Mouse (Mus musculus): ENCODE results near the gene Rps6kc1. TPM values are rescaled to one million over a fixed set of nuclear protein-coding genes. Genes with fewer than 3 reads are reported as not detected.

Rps6kc1 gene
- polyA plus RNA-seq, 1 experiment from 2014 or later: 26.5 TPM

- WGBS: 83% methylated on average over 5 of the region's 5 CpGs
- no peak for ATAC-seq (ENCODE audit: low FRiP score)
- H3K4me2 ChIP-seq: no peak overlapping the region
Observed at GRCm38 (mm10) chr1:190662736-190663135, 248.8 kb downstream of the Rps6kc1 start.

GRCm38 (mm10) chr1:190661764-190662163 lies 249.8 kb downstream of the Rps6kc1 start:
- ATAC-seq (ENCODE audit: low FRiP score): no peak
- Histone ChIP-seq H3K36me3 (no peaks in the 10 kb centered on the region), H3K4me2 (no peak overlapping the region), H3K27ac (replicated peaks) (no peak overlapping the region), H3K4me1 (peaks cover 14% of the 10 kb centered on the region; the same call in 1 of the 2 replicates), H3K9ac (replicated peaks) (no peak overlapping the region), H3K4me3 (replicated peaks) (no peak overlapping the region), H3K9me3 (replicated peaks) (no peaks in the 10 kb centered on the region), H3K27me3 (replicated peaks) (no peaks in the 10 kb centered on the region)
- WGBS: 45% methylated on average over 4 of the region's 4 CpGs

More at GRCm38 (mm10) chr1:190662736-190663135, 248.8 kb downstream of the Rps6kc1 start:
- H3K27ac ChIP-seq (replicated peaks): no peak overlapping the region
- H3K4me3 ChIP-seq (replicated peaks): no peak overlapping the region
- H3K27me3 ChIP-seq (replicated peaks): no peaks in the 10 kb centered on the region
- no peaks in the 10 kb centered on the region for H3K36me3 ChIP-seq
- no peaks in the 10 kb centered on the region for H3K9me3 ChIP-seq (replicated peaks)
- peaks cover 14% of the 10 kb centered on the region; the same call in 1 of the 2 replicates for H3K4me1 ChIP-seq
- no peak overlapping the region for H3K9ac ChIP-seq (replicated peaks)

GRCm38 (mm10) chr1:190661249-190661648 lies 250.3 kb downstream of the Rps6kc1 start:
- Histone ChIP-seq H3K4me1 (peaks cover 14% of the 10 kb centered on the region; the same call in 1 of the 2 replicates), H3K36me3 (no peaks in the 10 kb centered on the region), H3K27ac (replicated peaks) (no peak overlapping the region), H3K4me2 (no peak overlapping the region), H3K9me3 (replicated peaks) (no peaks in the 10 kb centered on the region), H3K27me3 (replicated peaks) (no peaks in the 10 kb centered on the region; the same call in 1 of the 2 replicates), H3K4me3 (replicated peaks) (no peak overlapping the region), H3K9ac (replicated peaks) (no peak overlapping the region)
- 37% methylated on average over 15 of the region's 15 CpGs for WGBS
- no peak for ATAC-seq (ENCODE audit: low FRiP score)

- H3K4me2 ChIP-seq: no peak overlapping the region
- no peaks in the 10 kb centered on the region; the same call in 1 of the 2 replicates for H3K27me3 ChIP-seq (replicated peaks)
- no peak overlapping the region for H3K9ac ChIP-seq (replicated peaks)
- ATAC-seq (ENCODE audit: low FRiP score): no peak
- 69% methylated on average over 17 of the region's 17 CpGs for WGBS
- peaks cover 23% of the 10 kb centered on the region for H3K4me1 ChIP-seq
- H3K4me3 ChIP-seq (replicated peaks): no peak overlapping the region
- no peaks in the 10 kb centered on the region for H3K9me3 ChIP-seq (replicated peaks)
- no peaks in the 10 kb centered on the region for H3K36me3 ChIP-seq
- no peak overlapping the region for H3K27ac ChIP-seq (replicated peaks)
Observed at GRCm38 (mm10) chr1:190659722-190660502, 251.7 kb downstream of the Rps6kc1 start.

- no peaks in the 10 kb centered on the region for H3K36me3 ChIP-seq
- no peak for ATAC-seq (ENCODE audit: low FRiP score)
- peaks cover 34% of the 10 kb centered on the region for H3K4me1 ChIP-seq
- no peaks in the 10 kb centered on the region for H3K9me3 ChIP-seq (replicated peaks)
- no peak overlapping the region for H3K9ac ChIP-seq (replicated peaks)
- H3K27me3 ChIP-seq (replicated peaks): no peaks in the 10 kb centered on the region; the same call in 1 of the 2 replicates
- H3K27ac ChIP-seq (replicated peaks): no peak overlapping the region
- H3K4me3 ChIP-seq (replicated peaks): no peak overlapping the region
- WGBS: 96% methylated on average over 13 of the region's 13 CpGs
- no peak overlapping the region for H3K4me2 ChIP-seq
Observed at GRCm38 (mm10) chr1:190658266-190658665, 253.3 kb downstream of the Rps6kc1 start.

- H3K4me1 ChIP-seq: peaks cover 28% of the 10 kb centered on the region
- H3K27ac ChIP-seq (replicated peaks): no peak overlapping the region
- 56% methylated on average over 9 of the region's 9 CpGs for WGBS
- H3K4me3 ChIP-seq (replicated peaks): no peak overlapping the region
- no peaks in the 10 kb centered on the region; the same call in 1 of the 2 replicates for H3K27me3 ChIP-seq (replicated peaks)
- no peaks in the 10 kb centered on the region for H3K36me3 ChIP-seq
- H3K4me2 ChIP-seq: no peak overlapping the region
- no peak overlapping the region for H3K9ac ChIP-seq (replicated peaks)
- no peak for ATAC-seq (ENCODE audit: low FRiP score)
- no peaks in the 10 kb centered on the region for H3K9me3 ChIP-seq (replicated peaks)
Observed at GRCm38 (mm10) chr1:190656089-190656488, 255.5 kb downstream of the Rps6kc1 start.

- Histone ChIP-seq H3K9ac (replicated peaks) (no peak overlapping the region), H3K4me1 (peaks cover 25% of the 10 kb centered on the region), H3K4me2 (no peak overlapping the region), H3K9me3 (replicated peaks) (no peaks in the 10 kb centered on the region), H3K4me3 (replicated peaks) (no peak overlapping the region), H3K27me3 (replicated peaks) (no peaks in the 10 kb centered on the region; the same call in 1 of the 2 replicates), H3K36me3 (no peaks in the 10 kb centered on the region), H3K27ac (replicated peaks) (no peak overlapping the region)
- no peak for ATAC-seq (ENCODE audit: low FRiP score)
- WGBS: 76% methylated on average over 7 of the region's 7 CpGs
Observed at GRCm38 (mm10) chr1:190655651-190656050, 255.9 kb downstream of the Rps6kc1 start.

GRCm38 (mm10) chr1:190655081-190655480 lies 256.5 kb downstream of the Rps6kc1 start:
- H3K36me3 ChIP-seq: no peaks in the 10 kb centered on the region
- no peak overlapping the region for H3K4me3 ChIP-seq (replicated peaks)
- H3K27me3 ChIP-seq (replicated peaks): no peaks in the 10 kb centered on the region; the same call in 1 of the 2 replicates
- H3K9me3 ChIP-seq (replicated peaks): no peaks in the 10 kb centered on the region
- no peak overlapping the region for H3K27ac ChIP-seq (replicated peaks)
- WGBS: 90% methylated on average over 7 of the region's 7 CpGs
- no peak overlapping the region for H3K4me2 ChIP-seq
- H3K9ac ChIP-seq (replicated peaks): no peak overlapping the region
- peaks cover 25% of the 10 kb centered on the region for H3K4me1 ChIP-seq
- ATAC-seq (ENCODE audit: low FRiP score): no peak

- no peaks in the 10 kb centered on the region for H3K36me3 ChIP-seq
- H3K4me2 ChIP-seq: no peak overlapping the region
- peaks cover 25% of the 10 kb centered on the region for H3K4me1 ChIP-seq
- 52% methylated on average over 6 of the region's 6 CpGs for WGBS
- H3K4me3 ChIP-seq (replicated peaks): no peak overlapping the region
- no peaks in the 10 kb centered on the region; the same call in 1 of the 2 replicates for H3K27me3 ChIP-seq (replicated peaks)
- ATAC-seq (ENCODE audit: low FRiP score): 0 out of 2 replicates have a peak, but pooled peaks have one; percentile 53
- peak overlapping the region; percentile 33; the same call in 1 of the 2 replicates for H3K27ac ChIP-seq (replicated peaks)
- no peaks in the 10 kb centered on the region for H3K9me3 ChIP-seq (replicated peaks)
- no peak overlapping the region for H3K9ac ChIP-seq (replicated peaks)
Observed at GRCm38 (mm10) chr1:190654694-190655001, 256.9 kb downstream of the Rps6kc1 start.

GRCm38 (mm10) chr1:190653989-190654693 lies 257.4 kb downstream of the Rps6kc1 start:
- peaks cover 25% of the 10 kb centered on the region for H3K4me1 ChIP-seq
- H3K4me2 ChIP-seq: no peak overlapping the region
- H3K4me3 ChIP-seq (replicated peaks): no peak overlapping the region
- no peaks in the 10 kb centered on the region for H3K9me3 ChIP-seq (replicated peaks)
- peak overlapping the region; percentile 33; the same call in 1 of the 2 replicates for H3K27ac ChIP-seq (replicated peaks)
- H3K9ac ChIP-seq (replicated peaks): no peak overlapping the region
- H3K36me3 ChIP-seq: no peaks in the 10 kb centered on the region
- no peaks in the 10 kb centered on the region; the same call in 1 of the 2 replicates for H3K27me3 ChIP-seq (replicated peaks)
- WGBS: 38% methylated on average over 20 of the region's 20 CpGs
- peak; percentile 50; the same call in 1 of the 2 replicates for ATAC-seq (ENCODE audit: low FRiP score)

- H3K27me3 ChIP-seq (replicated peaks): no peaks in the 10 kb centered on the region; the same call in 1 of the 2 replicates
- no peak overlapping the region for H3K4me2 ChIP-seq
- 82% methylated on average over 6 of the region's 6 CpGs for WGBS
- H3K9me3 ChIP-seq (replicated peaks): no peaks in the 10 kb centered on the region
- no peak overlapping the region for H3K4me3 ChIP-seq (replicated peaks)
- no peak for ATAC-seq (ENCODE audit: low FRiP score)
- H3K4me1 ChIP-seq: peaks cover 25% of the 10 kb centered on the region
- no peaks in the 10 kb centered on the region for H3K36me3 ChIP-seq
- H3K9ac ChIP-seq (replicated peaks): no peak overlapping the region
- no peak overlapping the region for H3K27ac ChIP-seq (replicated peaks)
Observed at GRCm38 (mm10) chr1:190653081-190653480, 258.5 kb downstream of the Rps6kc1 start.
